ENCODE assay signal across 18 mouse cellular contexts in the genomic region with DNA sequence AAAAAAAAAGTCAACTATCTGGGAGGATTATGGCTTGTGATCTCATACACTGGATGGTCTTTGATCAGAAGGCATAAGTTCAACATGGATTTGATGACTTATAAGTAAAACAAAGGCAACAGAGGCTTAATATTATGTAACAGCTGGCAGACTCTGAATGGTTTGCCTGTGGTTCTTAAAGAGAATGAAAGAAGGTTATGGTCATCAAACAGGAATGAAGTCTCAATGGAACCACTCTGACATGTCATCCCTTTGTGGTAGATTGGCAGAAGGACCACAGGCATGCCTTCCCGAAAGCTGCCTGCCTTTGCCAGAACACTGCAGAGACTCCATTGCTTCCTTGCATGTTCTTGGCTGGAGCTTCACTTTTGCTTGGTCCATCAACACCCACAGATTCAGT.
"Had no signal": no experiment of that assay in that cellular context is flagged by ENCODE, and none has a peak within 500 bp of the region (broad histone marks: within the 10 kb centered on the region; RNA-seq: fewer than 3 reads in every experiment).

No protein-coding gene starts in this region.

- H3K36me3 ChIP-seq: kidney, embryonic 15.5 days; limb, embryonic 12.5 days; limb, embryonic 15.5 days; liver, embryonic 12.5 days; liver, embryonic 15.5 days; lung, embryonic 15.5 days; midbrain, embryonic 10.5 days; midbrain, embryonic 13.5 days had no signal

- H3K27ac ChIP-seq: kidney, embryonic 15.5 days; limb, embryonic 12.5 days; limb, embryonic 15.5 days; liver, embryonic 12.5 days; liver, embryonic 15.5 days; lung, embryonic 15.5 days; midbrain, embryonic 10.5 days; midbrain, embryonic 13.5 days had no signal

- ATAC-seq: liver, embryonic 12.5 days; midbrain, embryonic 13.5 days; midbrain, embryonic 16.5 days had no signal

- DNase-seq: kidney, postnatal 10 days; kidney, postnatal 4 days; left cerebral cortex, postnatal 4 days; lung, adult 18-20 months; lung, postnatal 10 days; lung, postnatal 36 days; thymus, adult 18-20 months; thymus, postnatal 36 days had no signal

- H3K27me3 ChIP-seq: kidney, embryonic 15.5 days; limb, embryonic 12.5 days; limb, embryonic 15.5 days; liver, embryonic 12.5 days; liver, embryonic 15.5 days; lung, embryonic 15.5 days; megakaryocyte, embryonic 14.5 days; midbrain, embryonic 13.5 days had no signal

- H3K4me3 ChIP-seq: kidney, embryonic 15.5 days; limb, embryonic 12.5 days; limb, embryonic 15.5 days; liver, embryonic 12.5 days; liver, embryonic 15.5 days; lung, embryonic 15.5 days; megakaryocyte, embryonic 14.5 days; midbrain, embryonic 10.5 days; midbrain, embryonic 13.5 days had no signal
